Mouse (Mus musculus): ENCODE data around the gene Rbpms2.
"Not testable (repeated sequence)": the region's sequence is repeated elsewhere in the genome, so short reads cannot be mapped to it uniquely, and the experiment has no call there.

GRCm38 (mm10) chr9:65689869-65690268 lies 60.4 kb downstream of the Rbpms2 start:
- TF ChIP-seq HCFC1 (IDR thresholded peaks at IDR 0.05; ENCODE audit: borderline replicate concordance, insufficient read depth, low read length); ZC3H11A (IDR thresholded peaks at IDR 0.05; ENCODE audit: borderline replicate concordance, low read depth, low read length); CHD2 (IDR thresholded peaks at IDR 0.05; ENCODE audit: low read depth, low read length); MAFK (IDR thresholded peaks at IDR 0.05; ENCODE audit: insufficient read depth, low read depth, low read length); ZNF384 (IDR thresholded peaks at IDR 0.05; ENCODE audit: low read depth, low read length): not testable (repeated sequence)

Data from ES-E14 (cell line).